Mouse (Mus musculus) CH12.LX (cell line): ENCODE measurements at regions not wholly inside any gene's neighbourhood (a gene's known extent, or its start where the extent isn't known, plus 50 kb on each side); places are given as distances from the start of the nearest gene placed in this dataset.

Experiments
- BHLHE40 ChIP-seq: IDR thresholded peaks from 2 replicates; pipeline ENCODE4 v1.6.1; 2011; ENCODE audit warnings: mild to moderate bottlenecking, low read depth, low read length, improper control_type of control experiment
- CHD1 ChIP-seq: IDR thresholded peaks from 2 replicates; pipeline ENCODE4 v1.6.1; 2012; ENCODE audit warnings: low read depth, low read length, improper control_type of control experiment, inconsistent platforms
- CTCF ChIP-seq, 2 experiments: IDR thresholded peaks in 1 of 2; conservative IDR thresholded peaks in 1 of 2; 2 replicates each; pipeline ENCODE4 v1.5.1; 2011 to 2012; ENCODE audit warnings: low read depth in 2 of 2, low read length in 2 of 2, improper control_type of control experiment in 1 of 2, inconsistent platforms in 1 of 2, mild to moderate bottlenecking in 1 of 2, moderate library complexity in 1 of 2
- EP300 ChIP-seq: IDR thresholded peaks from 2 replicates; pipeline ENCODE4 v1.6.1; 2011; ENCODE audit warnings: low read length, improper control_type of control experiment
- JUND ChIP-seq: conservative IDR thresholded peaks from 2 replicates; pipeline ENCODE4 v1.6.1; 2011; ENCODE audit warnings: low read depth, low read length, improper control_type of control experiment
- MAX ChIP-seq: IDR thresholded peaks from 2 replicates; pipeline ENCODE4 v1.6.1; 2011; ENCODE audit warnings: low read length, improper control_type of control experiment
- POLR2A ChIP-seq: IDR thresholded peaks from 2 replicates; pipeline ENCODE4 v1.6.1; 2011; ENCODE audit warnings: low read depth, mild to moderate bottlenecking, improper control_type of control experiment, low read length
- POLR2AphosphoS2 ChIP-seq: IDR thresholded peaks from 2 replicates; pipeline ENCODE4 v1.6.1; 2011; ENCODE audit warnings: low read depth, low read length, improper control_type of control experiment
- USF1 ChIP-seq: IDR thresholded peaks from 2 replicates; pipeline ENCODE4 v1.6.1; 2014; ENCODE audit warnings: low read depth, mild to moderate bottlenecking, inconsistent platforms, low read length, improper control_type of control experiment
- ZC3H11A ChIP-seq: IDR thresholded peaks from 2 replicates; pipeline ENCODE4 v1.6.1; 2012; ENCODE audit warnings: low read depth, mild to moderate bottlenecking, inconsistent platforms, low read length, improper control_type of control experiment
- ZKSCAN1 ChIP-seq: IDR thresholded peaks from 2 replicates; pipeline ENCODE4 v1.6.1; 2012; ENCODE audit warnings: low read depth, inconsistent platforms, low read length, improper control_type of control experiment, borderline replicate concordance
- ZNF384 ChIP-seq: IDR thresholded peaks from 2 replicates; pipeline ENCODE4 v1.6.1; 2012; ENCODE audit warnings: low read depth, low read length, improper control_type of control experiment, inconsistent platforms

- no peak for TF ChIP-seq CTCF (conservative IDR thresholded peaks at IDR 0.05 in 1 of 2, IDR thresholded peaks at IDR 0.05 in 1 of 2; ENCODE audit: low read depth in 2 of 2, low read length in 2 of 2)
- no peak for TF ChIP-seq MAX
- TF ChIP-seq USF1, result no peak
- no peak for TF ChIP-seq ZNF384
- TF ChIP-seq CHD1, result no peak
- TF ChIP-seq ZC3H11A, result no peak
- TF ChIP-seq POLR2A, result no peak
- TF ChIP-seq JUND, result no peak
- no peak for TF ChIP-seq POLR2AphosphoS2
- TF ChIP-seq ZKSCAN1, result no peak
- TF ChIP-seq EP300, result no peak
- TF ChIP-seq BHLHE40, result no peak
Measured at GRCm38 (mm10) chr11:45136781-45137180, 519.7 kb downstream of the Ebf1 start.
